In genomic region chr5:43990316-43990715, GRCm38 (mm10) we compare ENCODE assay signal across 8 mouse cellular contexts. TPM values are rescaled to one million over a fixed set of nuclear protein-coding genes. Genes with fewer than 3 reads are reported as not detected.
DNase-seq lines count a peak whose midpoint lies in the region; ATAC-seq and TF ChIP-seq lines count a peak whose summit lies in the region.
"Had no signal": no experiment of that assay in that cellular context is flagged by ENCODE, and none has a peak within 500 bp of the region (broad histone marks: within the 10 kb centered on the region; RNA-seq: fewer than 3 reads in every experiment).

No protein-coding gene starts in this region.

- no peak for DNase-seq in testis, postnatal 14 days (ENCODE audit: low spot score)
- peak; percentile 60 to 88 for DNase-seq in adrenal gland, adult (ENCODE audit: inconsistent age in 2 of 2, low spot score in 1 of 2)
- peak; percentile 69 for DNase-seq in embryo, embryonic 10.5 days (ENCODE audit: low spot score)
- peak; percentile 78 for DNase-seq in lung, postnatal 10 days
- DNase-seq in spleen, adult 2 months (ENCODE audit: low read depth in 1 of 2, low spot score in 2 of 2), result peak; percentile 18 to 77

- no peaks in the 10 kb centered on the region for H3K9me3 ChIP-seq in intestine, embryonic 15.5 days

- ATAC-seq in intestine, embryonic 15.5 days, result 0 out of 2 replicates have a peak, but pooled peaks have one; percentile 13

- WGBS in intestine, embryonic 15.5 days, result 54% methylated on average over 6 of the region's 6 CpGs
- 48% methylated on average over 6 of the region's 6 CpGs for WGBS in spleen, adult 2 months

- peak; percentile 40; the same call in 1 of the 2 replicates for TF ChIP-seq CTCF in testis, adult 2 months (IDR thresholded peaks at IDR 0.05; ENCODE audit: control insufficient read depth, insufficient read depth, insufficient replicate concordance, low read depth, low read length)
- peak; percentile 88; the same call in 1 of the 2 replicates for TF ChIP-seq CTCF in spleen, adult 2 months (IDR thresholded peaks at IDR 0.05; ENCODE audit: extremely low read depth, insufficient read depth, insufficient read length, insufficient replicate concordance)

- no peak for TF ChIP-seq POLR2A in testis, adult 2 months (IDR thresholded peaks at IDR 0.05; ENCODE audit: control insufficient read depth, low read depth, low read length)
- no peak for TF ChIP-seq POLR2A in spleen, adult 2 months (IDR thresholded peaks at IDR 0.05; ENCODE audit: low read depth, low read length)

- no peak overlapping the region for H3K9ac ChIP-seq in intestine, embryonic 15.5 days

- no peak overlapping the region for H3K27ac ChIP-seq in testis, adult 2 months (ENCODE audit: control insufficient read depth, insufficient read depth, low read depth, low read length)
- H3K27ac ChIP-seq in intestine, embryonic 15.5 days, result no peak overlapping the region
- H3K27ac ChIP-seq in spleen, adult 2 months (ENCODE audit: insufficient read depth, low read length), result no peak overlapping the region

- H3K27me3 ChIP-seq in testis, adult 2 months (ENCODE audit: control insufficient read depth, insufficient read depth, low read length), result no peaks in the 10 kb centered on the region
- no peaks in the 10 kb centered on the region for H3K27me3 ChIP-seq in intestine, embryonic 15.5 days (replicated peaks)
- no peaks in the 10 kb centered on the region for H3K27me3 ChIP-seq in spleen, adult 2 months (ENCODE audit: control insufficient read depth, insufficient read depth, low read length)

- H3K4me3 ChIP-seq in testis, adult 2 months (ENCODE audit: control insufficient read depth, low read depth, low read length), result no peak overlapping the region
- H3K4me3 ChIP-seq in intestine, embryonic 15.5 days (replicated peaks), result no peak overlapping the region
- no peak overlapping the region for H3K4me3 ChIP-seq in spleen, adult 2 months (ENCODE audit: extremely low read depth, insufficient read depth, insufficient read length)
- H3K4me3 ChIP-seq: myocyte had no signal

- H3K4me1 ChIP-seq in testis, adult 2 months (ENCODE audit: control insufficient read depth, insufficient read depth, low read length), result no peaks in the 10 kb centered on the region; the same call in 1 of the 2 replicates
- H3K4me1 ChIP-seq in intestine, embryonic 15.5 days (replicated peaks), result no peaks in the 10 kb centered on the region
- 0 out of 2 replicates have a peak, but pooled peaks cover 2% of the 10 kb centered on the region for H3K4me1 ChIP-seq in spleen, adult 2 months (ENCODE audit: control insufficient read depth, insufficient read depth, insufficient read length)

- no peaks in the 10 kb centered on the region for H3K36me3 ChIP-seq in testis, adult 2 months (ENCODE audit: control insufficient read depth, insufficient read depth, low read length)
- H3K36me3 ChIP-seq in intestine, embryonic 15.5 days, result no peaks in the 10 kb centered on the region
- no peaks in the 10 kb centered on the region for H3K36me3 ChIP-seq in spleen, adult 2 months (ENCODE audit: control insufficient read depth, insufficient read depth, low read length)

- H3K4me2 ChIP-seq in intestine, embryonic 15.5 days (replicated peaks), result no peak overlapping the region

RNA-seq across cellular contexts. Expression of gene Fgfbp1, which starts 8.7 kb away (rescaled TPM):
- not detected in 2 replicates for polyA plus RNA-seq in testis, adult 2 months (2012; rRNA removed)
- polyA plus RNA-seq in intestine, embryonic 15.5 days (2015; fragmentation: Nextera tagmentation; extraction: Ambion mirVana), result 82.5 and 96.9 TPM in 2 replicates
- polyA plus RNA-seq in spleen, adult 2 months (2012; rRNA removed), result not detected in 2 replicates

Comparison
In these comparisons a context has a peak if more than half of its experiments do, and no peak if none do; other contexts are left out.
1. RNA of gene Fgfbp1, which starts 8.7 kb away (polyA plus RNA-seq): 82.5 to 96.9 TPM in intestine, embryonic 15.5 days; not detected in testis, adult 2 months and not detected in spleen, adult 2 months; every median in the first group is over 10 times any median in the second.